Mouse (Mus musculus): ENCODE results near the gene Rufy1.
A peak's percentile ranks its signal among the peaks of the same experiment; 100 is the strongest.
"Not testable (repeated sequence)": the region's sequence is repeated elsewhere in the genome, so short reads cannot be mapped to it uniquely, and the experiment has no call there.

Rufy1 gene

GRCm38 (mm10) chr11:50379023-50379752 is 51.7 kb downstream of the Rufy1 start:
- no peak for DNase-seq (ENCODE audit: low read depth)

GRCm38 (mm10) chr11:50377892-50378684 is 52.8 kb downstream of the Rufy1 start:
- DNase-seq (ENCODE audit: low read depth), result peak; percentile 62

GRCm38 (mm10) chr11:50376911-50377891 is 53.7 kb downstream of the Rufy1 start, which contains the start of gene Hnrnph1:
TSS of gene Hnrnph1 (plus strand) at chr11:50376990.
- peak; percentile 98 for DNase-seq (ENCODE audit: low read depth)

- DNase-seq (ENCODE audit: low read depth), result no peak
Measured at GRCm38 (mm10) chr11:50376156-50376790, 54.7 kb downstream of the Rufy1 start.

- DNase-seq (ENCODE audit: low read depth), result no peak
Measured at GRCm38 (mm10) chr11:50375421-50375820, 55.5 kb downstream of the Rufy1 start.

GRCm38 (mm10) chr11:50374286-50375015 is 56.5 kb downstream of the Rufy1 start:
- no peak for DNase-seq (ENCODE audit: low read depth)

GRCm38 (mm10) chr11:50373621-50374020 is 57.3 kb downstream of the Rufy1 start:
- no peak for DNase-seq (ENCODE audit: low read depth)

- no peak for DNase-seq (ENCODE audit: low read depth)
Measured at GRCm38 (mm10) chr11:50373086-50373485, 57.8 kb downstream of the Rufy1 start.

- no peak for DNase-seq (ENCODE audit: low read depth)
Measured at GRCm38 (mm10) chr11:50371911-50372310, 59.0 kb downstream of the Rufy1 start.

GRCm38 (mm10) chr11:50371399-50371841 is 59.5 kb downstream of the Rufy1 start:
- peak; percentile 63 for DNase-seq (ENCODE audit: low read depth)

- DNase-seq (ENCODE audit: low read depth), result no peak
Measured at GRCm38 (mm10) chr11:50370969-50371368, 60.0 kb downstream of the Rufy1 start.

- DNase-seq (ENCODE audit: low read depth), result no peak
Measured at GRCm38 (mm10) chr11:50369360-50369911, 61.5 kb downstream of the Rufy1 start.

GRCm38 (mm10) chr11:50367531-50367930 is 63.4 kb downstream of the Rufy1 start:
- DNase-seq (ENCODE audit: low read depth), result no peak

GRCm38 (mm10) chr11:50365322-50365721 is 65.6 kb downstream of the Rufy1 start:
- no peak for DNase-seq (ENCODE audit: low read depth)

- peak; percentile 80 for DNase-seq (ENCODE audit: low read depth)
Measured at GRCm38 (mm10) chr11:50364548-50364947, 66.4 kb downstream of the Rufy1 start.

GRCm38 (mm10) chr11:50361282-50361681 is 69.6 kb downstream of the Rufy1 start:
- not testable (repeated sequence) for DNase-seq (ENCODE audit: low read depth)

- DNase-seq (ENCODE audit: low read depth), result peak; percentile 45
Measured at GRCm38 (mm10) chr11:50358950-50359861, 71.7 kb downstream of the Rufy1 start.

GRCm38 (mm10) chr11:50355395-50355794 is 75.5 kb downstream of the Rufy1 start:
- no peak for DNase-seq (ENCODE audit: low read depth)

GRCm38 (mm10) chr11:50354851-50355250 is 76.1 kb downstream of the Rufy1 start:
- DNase-seq (ENCODE audit: low read depth), result no peak
